Mouse (Mus musculus): ENCODE measurements around the gene Zfp600. TPM values are rescaled to one million over a fixed set of nuclear protein-coding genes. Genes with fewer than 3 reads are reported as not detected.
"Not testable (repeated sequence)": the region's sequence is repeated elsewhere in the genome, so short reads cannot be mapped to it uniquely, and the experiment has no call there.

Gene Zfp600
- 1 to 10 TPM in 7 of 26 experiments, not detected in 19; 1.3 to 2.8 (median 1.7) TPM for total RNA-seq (2018; cell fraction: chromatin; rRNA removed)
- total RNA-seq (2018; cell fraction: cytosol; rRNA removed) = not detected
- not detected for total RNA-seq (2018; cell fraction: nucleus; rRNA removed)
- not detected in 3 replicates for polyA plus RNA-seq (2018)

DNA sequence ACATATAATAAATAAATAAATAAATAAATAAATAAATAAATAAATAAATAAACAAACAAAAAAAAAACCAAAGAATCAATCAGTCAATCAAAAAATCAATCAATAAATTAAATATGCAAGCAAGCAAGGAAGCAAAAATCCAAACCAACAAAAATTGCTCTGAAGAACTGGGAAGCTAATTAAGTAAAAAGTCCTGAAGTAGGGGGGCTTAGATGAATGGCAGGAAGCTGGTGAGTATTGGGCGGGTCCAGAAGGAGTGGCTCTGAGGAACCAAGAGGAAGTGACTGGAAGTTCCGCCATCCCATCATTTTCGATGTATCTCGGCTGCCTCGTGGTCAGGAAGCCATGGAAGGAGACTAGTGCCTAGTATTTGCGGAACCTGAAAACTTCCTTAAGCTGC, at the start of gene Zfp600:
Gene Zfp600 (plus strand): TSS at position 301 of the 400 bp plus-strand sequence.
- H3K4me3 ChIP-seq (ENCODE audit: inconsistent target); H3K27ac ChIP-seq; H3K36me3 ChIP-seq (ENCODE audit: inconsistent target); H3K79me2 ChIP-seq (ENCODE audit: inconsistent target): not testable (repeated sequence)
- no CpG with 5 or more reads among the region's 6 CpGs for WGBS (ENCODE audit: missing documents)

DNA sequence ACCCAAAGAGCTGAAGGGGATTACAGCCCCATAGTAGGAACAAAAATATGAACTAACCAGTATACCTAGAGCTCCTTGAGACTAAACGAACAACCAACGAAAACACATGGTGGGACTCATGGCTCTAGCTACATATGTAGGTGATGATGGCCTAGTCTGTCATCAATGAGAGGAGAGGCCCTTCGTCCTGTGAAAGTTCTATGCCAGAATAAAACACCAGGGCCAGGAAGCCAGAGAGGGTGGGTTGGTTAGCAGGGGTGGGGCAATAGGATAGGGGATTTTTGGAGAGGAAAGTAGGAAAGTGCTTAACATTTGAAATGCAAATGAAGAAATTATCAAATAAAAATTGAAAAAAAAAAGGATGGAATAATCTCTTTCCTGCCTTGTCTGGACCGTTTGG, 6.3 kb downstream of the Zfp600 start:
- not testable (repeated sequence) for H3K79me2 ChIP-seq (ENCODE audit: inconsistent target); H3K36me3 ChIP-seq (ENCODE audit: inconsistent target); H3K27ac ChIP-seq; H3K4me3 ChIP-seq (ENCODE audit: inconsistent target)
- 80% methylated on average over 1 of the region's 4 CpGs for WGBS (ENCODE audit: missing documents)

DNA sequence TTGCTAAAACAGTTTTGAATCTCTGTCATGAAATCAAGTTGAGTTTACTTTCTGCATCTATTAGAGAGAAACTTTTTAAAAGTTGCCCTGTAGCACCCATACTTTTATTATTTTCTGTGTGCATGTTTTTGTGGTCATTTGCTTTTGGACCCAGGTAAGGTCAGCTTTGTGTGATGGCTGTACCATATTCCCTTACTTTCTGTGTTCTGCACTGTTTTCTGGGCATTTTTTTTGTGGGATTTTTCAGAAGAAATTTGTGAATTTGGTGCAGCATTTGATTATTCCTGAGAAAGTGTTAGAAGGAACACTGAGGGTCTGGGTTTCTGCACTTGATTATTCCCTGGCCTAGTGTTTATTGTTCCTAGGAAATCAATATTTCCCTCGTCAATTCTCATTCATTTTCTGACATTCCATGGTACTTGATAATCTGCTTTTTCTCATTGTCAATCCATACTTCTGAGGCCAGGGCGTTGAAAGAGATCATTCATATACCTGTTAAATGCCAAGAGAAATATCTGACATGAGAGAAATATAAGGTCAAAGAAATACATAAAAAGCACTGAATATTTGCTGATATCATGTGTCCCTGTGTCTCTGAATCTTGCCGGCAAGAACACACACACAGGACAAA, 10.7 kb downstream of the Zfp600 start:
- not testable (repeated sequence) for H3K4me3 ChIP-seq (ENCODE audit: inconsistent target); H3K27ac ChIP-seq; H3K36me3 ChIP-seq (ENCODE audit: inconsistent target); H3K79me2 ChIP-seq (ENCODE audit: inconsistent target)
- WGBS (ENCODE audit: missing documents) = 80% methylated on average over 3 of the region's 3 CpGs

DNA sequence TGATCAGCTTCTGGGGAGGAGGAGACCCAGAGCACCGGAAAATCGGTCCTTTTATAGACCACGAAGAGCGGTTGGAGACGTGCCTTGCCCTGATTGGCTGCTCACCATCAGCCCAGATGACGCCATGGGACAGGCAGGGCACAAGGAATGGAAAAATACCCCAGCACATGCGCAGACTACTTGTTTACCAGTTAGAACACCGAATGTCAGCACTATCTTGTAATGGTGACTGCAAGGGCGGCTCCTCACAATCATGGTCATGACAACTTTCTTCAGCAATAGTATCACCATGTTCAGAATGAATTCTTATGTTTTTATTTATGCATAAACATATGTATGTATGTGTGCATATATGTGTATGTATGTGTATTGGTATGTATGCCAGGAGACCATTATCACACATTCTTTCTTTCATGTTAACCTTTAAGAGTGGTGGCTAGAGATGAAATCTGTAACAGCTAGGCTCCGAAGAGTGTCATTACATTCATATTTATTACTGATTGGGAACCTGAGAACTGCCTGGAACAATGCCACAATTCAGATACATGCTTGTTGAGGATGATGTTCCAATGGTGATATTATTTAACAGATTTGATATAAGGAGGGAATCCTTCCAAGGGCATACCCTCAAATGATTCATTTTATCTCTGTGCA, 11.4 kb downstream of the Zfp600 start:
- not testable (repeated sequence) for H3K27ac ChIP-seq; H3K36me3 ChIP-seq (ENCODE audit: inconsistent target); H3K4me3 ChIP-seq (ENCODE audit: inconsistent target); H3K79me2 ChIP-seq (ENCODE audit: inconsistent target)
- 84% methylated on average over 10 of the region's 10 CpGs for WGBS (ENCODE audit: missing documents)

DNA sequence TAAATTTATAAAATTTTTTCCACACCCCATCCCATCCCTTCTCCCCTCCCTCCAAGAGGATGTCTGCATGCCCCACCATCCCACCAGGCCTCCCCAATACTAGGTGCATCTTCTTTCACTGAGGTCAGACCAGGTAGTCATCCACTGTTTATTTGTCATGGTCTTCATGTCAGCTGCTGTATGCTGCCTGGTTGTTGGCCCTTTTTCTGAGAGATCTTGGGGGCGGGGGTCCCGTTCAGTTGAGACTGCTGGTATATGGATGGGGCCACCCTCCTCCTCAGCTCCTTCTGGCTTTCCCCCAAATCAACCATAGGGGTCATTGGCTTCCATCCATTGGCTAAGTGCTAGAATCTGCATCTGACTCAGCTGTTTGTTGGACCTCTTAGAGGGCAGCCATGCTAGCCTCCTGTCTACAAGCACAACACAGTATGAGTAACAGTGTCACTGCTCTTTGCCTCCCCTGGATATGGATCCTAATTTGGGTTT, 12.1 kb downstream of the Zfp600 start:
- H3K27ac ChIP-seq; H3K79me2 ChIP-seq (ENCODE audit: inconsistent target); H3K36me3 ChIP-seq (ENCODE audit: inconsistent target); H3K4me3 ChIP-seq (ENCODE audit: inconsistent target): not testable (repeated sequence)
- WGBS (ENCODE audit: missing documents) = no CpG with 5 or more reads among the region's 2 CpGs

DNA sequence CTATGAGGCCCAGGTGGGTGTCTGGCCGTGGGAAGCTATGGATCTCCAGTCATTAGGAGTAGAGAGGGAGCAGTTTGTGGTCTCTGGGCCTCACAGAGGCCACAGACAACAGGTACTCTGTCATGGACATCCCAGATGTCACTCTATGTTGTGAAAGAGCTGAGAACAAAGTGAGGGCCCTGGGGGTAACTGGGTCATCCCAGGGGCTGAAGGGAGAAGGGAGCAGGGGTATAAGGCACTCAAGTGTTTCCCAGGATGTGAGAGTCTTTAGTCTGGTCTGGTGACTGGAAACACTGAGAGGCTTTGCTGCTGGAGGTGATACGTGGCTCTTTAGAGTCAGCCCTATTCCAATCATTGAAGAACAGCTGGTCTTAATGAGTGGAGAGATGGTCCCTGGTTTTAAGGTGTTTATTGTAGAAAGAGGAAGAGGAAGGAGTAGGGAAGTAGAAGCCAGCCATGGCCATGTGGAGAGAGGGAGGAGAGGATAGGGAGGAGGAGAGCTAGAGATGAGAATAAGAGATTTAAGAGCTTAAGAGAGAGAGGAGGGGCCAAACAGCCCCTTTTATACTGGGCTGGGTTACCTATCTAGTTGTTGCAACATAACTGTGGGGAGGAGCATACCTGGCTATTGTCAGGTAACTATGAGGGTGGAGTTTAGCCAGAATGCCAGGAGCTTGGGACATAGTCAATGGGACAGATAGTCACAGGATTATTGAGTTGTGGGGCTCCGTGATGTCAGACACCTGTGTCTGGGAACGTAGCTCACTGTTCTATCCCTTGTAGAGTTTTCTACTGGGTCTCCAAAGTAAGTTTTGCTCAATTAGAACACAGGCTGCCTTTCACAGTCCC, 17.0 kb downstream of the Zfp600 start:
- H3K79me2 ChIP-seq (ENCODE audit: inconsistent target); H3K4me3 ChIP-seq (ENCODE audit: inconsistent target); H3K27ac ChIP-seq; H3K36me3 ChIP-seq (ENCODE audit: inconsistent target): not testable (repeated sequence)
- WGBS (ENCODE audit: missing documents) = 53% methylated on average over 3 of the region's 4 CpGs

DNA sequence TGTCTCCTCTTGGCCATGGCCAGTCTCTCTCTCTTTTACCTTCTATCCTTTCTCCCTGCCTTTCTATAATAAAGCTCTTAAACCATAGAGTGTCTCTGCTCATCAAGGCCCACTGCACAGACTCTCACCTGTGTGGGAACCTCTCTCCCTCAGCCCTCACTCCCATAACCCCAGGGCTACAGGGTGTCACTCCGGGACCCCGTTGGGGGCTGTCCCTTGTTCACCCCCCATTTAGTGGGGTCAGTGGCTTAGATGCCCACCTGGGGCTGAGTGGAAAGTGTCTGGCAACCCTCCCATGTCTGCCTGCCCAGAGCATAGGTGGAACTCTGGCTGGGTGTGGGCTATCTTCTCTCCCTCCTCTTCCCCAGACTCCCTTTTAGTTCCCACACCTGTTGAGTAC, 47.7 kb downstream of the Zfp600 start:
- not testable (repeated sequence) for H3K36me3 ChIP-seq (ENCODE audit: inconsistent target); H3K79me2 ChIP-seq (ENCODE audit: inconsistent target); H3K4me3 ChIP-seq (ENCODE audit: inconsistent target); H3K27ac ChIP-seq
- no CpG with 5 or more reads among the region's 2 CpGs for WGBS (ENCODE audit: missing documents)

DNA sequence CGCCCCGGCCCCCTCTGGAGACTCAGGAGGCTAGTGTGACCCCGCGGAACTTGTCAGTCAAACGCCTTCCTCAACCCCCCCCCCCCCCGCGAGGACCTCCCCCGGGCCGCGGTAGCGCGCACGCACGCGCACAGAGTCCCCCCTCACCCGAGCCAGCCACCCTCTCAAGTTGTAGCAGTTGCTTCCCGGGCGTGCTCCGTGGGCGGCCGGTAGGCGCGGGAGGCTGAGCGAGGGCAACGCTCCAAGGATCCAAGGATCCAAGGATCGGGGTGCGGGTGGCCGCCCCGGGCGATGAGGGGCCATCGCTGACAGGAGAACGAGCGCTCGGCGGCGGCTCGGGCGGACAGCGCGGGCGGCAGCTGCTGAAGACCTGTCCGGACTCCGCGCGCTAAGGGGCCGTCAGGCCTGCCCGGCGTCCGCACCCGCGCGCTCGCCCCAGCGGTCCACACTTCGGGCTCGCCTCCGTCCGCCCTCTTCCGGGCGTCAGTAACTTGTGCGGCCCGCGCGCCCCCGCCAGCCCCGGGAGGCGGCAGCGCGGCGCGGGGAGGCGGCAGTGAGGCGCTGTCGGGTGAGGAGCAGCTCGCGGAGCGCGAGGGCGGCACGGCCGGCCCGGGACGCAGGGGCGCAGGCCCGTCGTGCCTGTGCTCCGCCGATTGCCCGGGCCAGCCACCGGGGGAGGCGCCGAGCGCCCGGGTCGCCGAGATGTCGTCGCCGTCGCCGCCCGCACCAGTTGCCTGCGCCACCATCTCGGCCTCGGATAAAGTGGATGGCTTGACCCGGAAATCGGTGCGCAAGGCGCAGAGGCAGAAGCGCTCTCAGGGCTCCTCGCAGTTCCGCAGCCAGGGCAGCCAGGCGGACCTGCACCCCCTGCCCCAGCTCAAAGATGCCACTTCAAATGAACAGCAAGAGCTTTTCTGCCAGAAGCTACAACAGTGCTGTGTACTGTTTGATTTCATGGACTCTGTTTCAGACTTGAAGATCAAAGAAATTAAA, 82.9 kb downstream of the Zfp600 start:
- 29% methylated on average over 3 of the region's 113 CpGs for WGBS (ENCODE audit: missing documents)
- H3K27ac ChIP-seq; H3K79me2 ChIP-seq (ENCODE audit: inconsistent target); H3K4me3 ChIP-seq (ENCODE audit: inconsistent target); H3K36me3 ChIP-seq (ENCODE audit: inconsistent target): not testable (repeated sequence)

DNA sequence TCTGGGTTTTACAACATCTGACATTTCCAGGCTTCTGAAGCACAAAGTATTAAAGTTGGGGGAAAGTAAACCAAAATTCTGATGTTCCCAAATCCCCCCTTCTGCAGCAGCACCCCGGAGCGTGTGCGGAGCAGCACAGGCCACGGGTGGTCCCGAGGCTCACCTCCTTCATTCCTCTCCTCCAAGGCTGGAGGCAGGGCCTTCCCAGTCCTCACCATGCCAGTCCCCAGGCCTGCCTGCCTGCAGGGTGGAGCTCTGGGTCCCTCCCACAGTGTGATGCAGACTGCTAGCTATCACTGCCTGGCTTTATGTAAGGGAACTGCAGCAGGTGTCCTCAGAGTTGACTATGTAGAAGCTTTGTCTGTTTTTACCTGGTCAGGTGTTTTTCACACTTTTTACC, 85.5 kb downstream of the Zfp600 start:
- H3K27ac ChIP-seq; H3K36me3 ChIP-seq (ENCODE audit: inconsistent target); H3K79me2 ChIP-seq (ENCODE audit: inconsistent target); H3K4me3 ChIP-seq (ENCODE audit: inconsistent target): not testable (repeated sequence)
- WGBS (ENCODE audit: missing documents) = 77% methylated on average over 5 of the region's 5 CpGs

Other genes starting within 250 kb of the Zfp600 start
- gene Zfp987, start 59.5 kb upstream of the Zfp600 start, polyA plus RNA-seq (2018) = not detected in 3 replicates

Measured in macrophage (primary cell).